Comparison of ENCODE assay signal across 21 mouse cellular contexts in genomic region chr11:107283632-107284031, GRCm38 (mm10).
DNase-seq lines count a peak whose midpoint lies in the region; ATAC-seq and TF ChIP-seq lines count a peak whose summit lies in the region.
"Had no signal": no experiment of that assay in that cellular context is flagged by ENCODE, and none has a peak within 500 bp of the region (broad histone marks: within the 10 kb centered on the region; RNA-seq: fewer than 3 reads in every experiment).

No protein-coding gene starts in this region.

- ATAC-seq in intestine, embryonic 16.5 days = no peak
- ATAC-seq: forebrain, embryonic 16.5 days; hindbrain, embryonic 16.5 days; inflammation-experienced regulatory T-cells, adult 6 months had no signal

- TF ChIP-seq CTCF in cerebellum, adult 2 months (IDR thresholded peaks at IDR 0.05; ENCODE audit: borderline replicate concordance, insufficient read depth, low read depth, low read length) = no peak

- peaks cover 15% of the 10 kb centered on the region for H3K4me1 ChIP-seq in cerebellum, adult 2 months (ENCODE audit: control insufficient read depth, insufficient read depth, low read length)
- no peaks in the 10 kb centered on the region for H3K4me1 ChIP-seq in intestine, embryonic 16.5 days (ENCODE audit: control insufficient read depth, insufficient read depth, low read length)

- no peak overlapping the region for H3K9ac ChIP-seq in intestine, embryonic 16.5 days (ENCODE audit: low read depth, low read length)
- H3K9ac ChIP-seq: embryonic facial prominence, embryonic 15.5 days; heart, embryonic 13.5 days had no signal

- WGBS in cerebellum, adult 2 months = 57% methylated on average over 3 of the region's 3 CpGs
- 90% methylated on average over 3 of the region's 3 CpGs for WGBS in intestine, embryonic 16.5 days

- no peaks in the 10 kb centered on the region for H3K9me3 ChIP-seq in intestine, embryonic 16.5 days (ENCODE audit: control insufficient read depth, low read length)
- H3K9me3 ChIP-seq: embryonic facial prominence, embryonic 15.5 days; forebrain, embryonic 10.5 days; heart, embryonic 13.5 days had no signal

- H3K27me3 ChIP-seq in cerebellum, adult 2 months (ENCODE audit: control insufficient read depth, insufficient read depth, low read length) = no peaks in the 10 kb centered on the region
- H3K27me3 ChIP-seq in intestine, embryonic 16.5 days (replicated peaks; ENCODE audit: control insufficient read depth, insufficient read depth, low read length) = no peaks in the 10 kb centered on the region
- H3K27me3 ChIP-seq: embryonic facial prominence, embryonic 15.5 days; heart, embryonic 13.5 days had no signal

- H3K36me3 ChIP-seq in intestine, embryonic 16.5 days (ENCODE audit: control insufficient read depth, insufficient read depth, low read length) = no peaks in the 10 kb centered on the region
- H3K36me3 ChIP-seq: embryonic facial prominence, embryonic 15.5 days had no signal

- no peak for TF ChIP-seq POLR2A in cerebellum, adult 2 months (IDR thresholded peaks at IDR 0.05; ENCODE audit: borderline replicate concordance, insufficient read depth, low read length)

- DNase-seq in cerebellum, adult 11-12 months = peak; percentile 72
- DNase-seq in cerebellum, postnatal 4 days (ENCODE audit: low spot score in 2 of 2) = no peak
- peak; percentile 62 to 82 for DNase-seq in cerebellum, adult 2 months
- DNase-seq in cerebellum, postnatal 10 days = peak; percentile 67 to 80
- no peak for DNase-seq in gastrocnemius, postnatal 25 days
- no peak for DNase-seq in liver
- DNase-seq: adrenal gland, postnatal 10 days; embryo, embryonic 11 days; gastrocnemius, postnatal 14 days; heart, adult 11 months; heart, postnatal 36 days; kidney, adult 11 months; kidney, adult 9 months had no signal

- no peak overlapping the region for H3K4me3 ChIP-seq in cerebellum, adult 2 months (replicated peaks; ENCODE audit: insufficient read depth, low read depth, low read length)
- H3K4me3 ChIP-seq in intestine, embryonic 16.5 days (ENCODE audit: low read length) = no peak overlapping the region
- H3K4me3 ChIP-seq: embryonic facial prominence, embryonic 15.5 days; erythroblast, embryonic 14.5 days; forebrain, embryonic 10.5 days; heart, embryonic 13.5 days had no signal

- no peak overlapping the region for H3K4me2 ChIP-seq in intestine, embryonic 16.5 days (ENCODE audit: low read depth, low read length)
- H3K4me2 ChIP-seq: embryonic facial prominence, embryonic 15.5 days; heart, embryonic 13.5 days had no signal

- H3K27ac ChIP-seq in cerebellum, adult 2 months (ENCODE audit: insufficient read depth, low read length) = no peak overlapping the region
- H3K27ac ChIP-seq in intestine, embryonic 16.5 days (ENCODE audit: low read length) = no peak overlapping the region
- H3K27ac ChIP-seq: embryonic facial prominence, embryonic 15.5 days; forebrain, embryonic 10.5 days; heart, embryonic 13.5 days had no signal

Comparison
In these comparisons a context has a peak if more than half of its experiments do, and no peak if none do; other contexts are left out.
1. DNase-seq: peak in cerebellum, adult 11-12 months (single experiment), cerebellum, adult 2 months (2 of 2) and cerebellum, postnatal 10 days (2 of 2); none in cerebellum, postnatal 4 days (0 of 2), gastrocnemius, postnatal 25 days (single experiment) and liver (single experiment).